Mouse (Mus musculus): ENCODE measurements around the gene Oxtr.

Oxtr gene

GRCm38 (mm10) chr6:112489910-112490559 is at the start of gene Oxtr:
Gene Oxtr (minus strand): TSS chr6:112489943.
- no peak for DNase-seq (ENCODE audit: low spot score)

- no peak for DNase-seq (ENCODE audit: low spot score)
These were observed 35.7 kb upstream of the Oxtr start for GRCm38 (mm10) chr6:112525434-112525833.

- DNase-seq (ENCODE audit: low spot score), result no peak
These were observed 34.7 kb upstream of the Oxtr start for GRCm38 (mm10) chr6:112524459-112524858.

- DNase-seq (ENCODE audit: low spot score), result no peak
These were observed 28.2 kb upstream of the Oxtr start for GRCm38 (mm10) chr6:112517991-112518390.

GRCm38 (mm10) chr6:112517572-112517971 is 27.8 kb upstream of the Oxtr start:
- DNase-seq (ENCODE audit: low spot score), result no peak

GRCm38 (mm10) chr6:112516496-112516895 is 26.8 kb upstream of the Oxtr start:
- peak; percentile 88 for DNase-seq (ENCODE audit: low spot score)

- no peak for DNase-seq (ENCODE audit: low spot score)
These were observed 24.8 kb upstream of the Oxtr start for GRCm38 (mm10) chr6:112514591-112514990.

GRCm38 (mm10) chr6:112510346-112510745 is 20.6 kb upstream of the Oxtr start:
- no peak for DNase-seq (ENCODE audit: low spot score)

GRCm38 (mm10) chr6:112509590-112510131 is 19.9 kb upstream of the Oxtr start:
- no peak for DNase-seq (ENCODE audit: low spot score)

GRCm38 (mm10) chr6:112507617-112508016 is 17.9 kb upstream of the Oxtr start:
- no peak for DNase-seq (ENCODE audit: low spot score)

GRCm38 (mm10) chr6:112501156-112501555 is 11.4 kb upstream of the Oxtr start:
- no peak for DNase-seq (ENCODE audit: low spot score)

GRCm38 (mm10) chr6:112499456-112499855 is 9.7 kb upstream of the Oxtr start:
- no peak for DNase-seq (ENCODE audit: low spot score)

GRCm38 (mm10) chr6:112498716-112499115 is 9.0 kb upstream of the Oxtr start:
- no peak for DNase-seq (ENCODE audit: low spot score)

- no peak for DNase-seq (ENCODE audit: low spot score)
These were observed 7.7 kb upstream of the Oxtr start for GRCm38 (mm10) chr6:112497456-112497855.

GRCm38 (mm10) chr6:112496291-112497060 is 6.7 kb upstream of the Oxtr start:
- no peak for DNase-seq (ENCODE audit: low spot score)

GRCm38 (mm10) chr6:112495219-112495618 is 5.5 kb upstream of the Oxtr start:
- DNase-seq (ENCODE audit: low spot score), result peak; percentile 52

- peak; percentile 51 for DNase-seq (ENCODE audit: low spot score)
These were observed 4.9 kb upstream of the Oxtr start for GRCm38 (mm10) chr6:112494620-112495081.

- DNase-seq (ENCODE audit: low spot score), result no peak
These were observed 3.6 kb upstream of the Oxtr start for GRCm38 (mm10) chr6:112493371-112493770.

- no peak for DNase-seq (ENCODE audit: low spot score)
These were observed 2.9 kb upstream of the Oxtr start for GRCm38 (mm10) chr6:112492656-112493055.

GRCm38 (mm10) chr6:112491521-112491920 is 1.8 kb upstream of the Oxtr start:
- DNase-seq (ENCODE audit: low spot score), result no peak

GRCm38 (mm10) chr6:112490625-112491242 is 991 bp upstream of the Oxtr start:
- peak; percentile 91 for DNase-seq (ENCODE audit: low spot score)

GRCm38 (mm10) chr6:112489181-112489909 is 398 bp downstream of the Oxtr start:
- peak; percentile 22 for DNase-seq (ENCODE audit: low spot score)

All from embryo, embryonic 10.5 days (tissue).